Mouse (Mus musculus): ENCODE data around the gene Mycbp2. TPM values are rescaled to one million over a fixed set of nuclear protein-coding genes. Genes with fewer than 3 reads are reported as not detected.

The Mycbp2 gene
- polyA plus RNA-seq, 1 experiment from 2014 or later, result 78.9 TPM

GRCm38 (mm10) chr14:103150139-103150538 is 196.5 kb downstream of the Mycbp2 start:
- ATAC-seq (ENCODE audit: low FRiP score) (no peak), DNase-seq (ENCODE audit: low spot score) (no peak)
- H3K4me2 ChIP-seq (replicated peaks), result no peak overlapping the region
- WGBS, result 93% methylated on average over 5 of the region's 5 CpGs
- no peak overlapping the region for H3K9ac ChIP-seq
- no peaks in the 10 kb centered on the region for H3K4me1 ChIP-seq (replicated peaks; ENCODE audit: control insufficient read depth, insufficient read depth, low read length)
- no peaks in the 10 kb centered on the region for H3K9me3 ChIP-seq (ENCODE audit: control insufficient read depth, low read length)
- no peaks in the 10 kb centered on the region for H3K27me3 ChIP-seq (ENCODE audit: control insufficient read depth, insufficient read depth, low read length)
- peaks cover 88% of the 10 kb centered on the region for H3K36me3 ChIP-seq (replicated peaks; ENCODE audit: control insufficient read depth, insufficient read depth)
- H3K4me3 ChIP-seq (replicated peaks; ENCODE audit: low read length), result no peak overlapping the region
- no peak overlapping the region for H3K27ac ChIP-seq

DNA sequence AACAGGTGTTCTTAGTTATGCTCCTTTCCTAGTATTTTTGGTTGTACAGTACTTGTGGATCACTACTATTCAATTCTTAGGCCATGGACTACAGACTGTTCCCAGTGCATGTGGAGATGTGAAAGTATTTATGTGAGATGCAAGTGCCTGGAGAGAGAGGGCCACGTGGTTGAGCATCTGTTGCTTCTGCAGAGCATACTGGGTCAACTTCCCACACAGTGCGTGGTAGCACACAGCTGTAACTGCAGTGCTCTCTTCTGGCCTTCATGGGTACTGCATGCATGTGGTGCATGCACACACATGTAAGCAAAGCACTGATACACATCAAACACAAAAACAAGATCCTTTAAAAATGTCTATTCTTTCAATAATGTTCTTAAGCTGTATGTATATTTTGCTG is 214.6 kb downstream of the Mycbp2 start:
- Histone ChIP-seq H3K27me3 (ENCODE audit: control insufficient read depth, insufficient read depth, low read length) (no peaks in the 10 kb centered on the region), H3K27ac (no peak overlapping the region), H3K4me3 (replicated peaks; ENCODE audit: low read length) (no peak overlapping the region), H3K9me3 (ENCODE audit: control insufficient read depth, low read length) (no peaks in the 10 kb centered on the region), H3K9ac (no peak overlapping the region), H3K4me1 (replicated peaks; ENCODE audit: control insufficient read depth, insufficient read depth, low read length) (no peaks in the 10 kb centered on the region), H3K36me3 (replicated peaks; ENCODE audit: control insufficient read depth, insufficient read depth) (peaks cover 82% of the 10 kb centered on the region), H3K4me2 (replicated peaks) (no peak overlapping the region)
- 81% methylated on average over 2 of the region's 2 CpGs for WGBS
- no peak; the same call in 1 of the 2 replicates for ATAC-seq (ENCODE audit: low FRiP score)
- DNase-seq (ENCODE audit: low spot score), result no peak

- Histone ChIP-seq H3K27ac (no peak overlapping the region), H3K4me3 (replicated peaks; ENCODE audit: low read length) (no peak overlapping the region), H3K4me1 (replicated peaks; ENCODE audit: control insufficient read depth, insufficient read depth, low read length) (no peaks in the 10 kb centered on the region), H3K9ac (no peak overlapping the region), H3K4me2 (replicated peaks) (no peak overlapping the region), H3K27me3 (ENCODE audit: control insufficient read depth, insufficient read depth, low read length) (no peaks in the 10 kb centered on the region), H3K9me3 (ENCODE audit: control insufficient read depth, low read length) (no peaks in the 10 kb centered on the region), H3K36me3 (replicated peaks; ENCODE audit: control insufficient read depth, insufficient read depth) (peaks cover 87% of the 10 kb centered on the region)
- WGBS, result 90% methylated on average over 6 of the region's 6 CpGs
- no peak; the same call in 1 of the 2 replicates for ATAC-seq (ENCODE audit: low FRiP score)
- no peak for DNase-seq (ENCODE audit: low spot score)
Measured at GRCm38 (mm10) chr14:103125756-103126155, 220.9 kb downstream of the Mycbp2 start.

GRCm38 (mm10) chr14:103114994-103115670 is 231.5 kb downstream of the Mycbp2 start:
- H3K4me2 ChIP-seq (replicated peaks), result no peak overlapping the region
- WGBS, result 99% methylated on average over 3 of the region's 3 CpGs
- no peaks in the 10 kb centered on the region for H3K4me1 ChIP-seq (replicated peaks; ENCODE audit: control insufficient read depth, insufficient read depth, low read length)
- no peaks in the 10 kb centered on the region for H3K27me3 ChIP-seq (ENCODE audit: control insufficient read depth, insufficient read depth, low read length)
- no peaks in the 10 kb centered on the region for H3K9me3 ChIP-seq (ENCODE audit: control insufficient read depth, low read length)
- no peak overlapping the region for H3K4me3 ChIP-seq (replicated peaks; ENCODE audit: low read length)
- ATAC-seq (ENCODE audit: low FRiP score) (no peak), DNase-seq (ENCODE audit: low spot score) (no peak)
- H3K27ac ChIP-seq, result no peak overlapping the region
- peaks cover 78% of the 10 kb centered on the region for H3K36me3 ChIP-seq (replicated peaks; ENCODE audit: control insufficient read depth, insufficient read depth)
- H3K9ac ChIP-seq, result no peak overlapping the region

GRCm38 (mm10) chr14:103112606-103113363 is 233.8 kb downstream of the Mycbp2 start:
- H3K27ac ChIP-seq, result no peak overlapping the region
- no peak overlapping the region for H3K9ac ChIP-seq
- WGBS, result 92% methylated on average over 3 of the region's 3 CpGs
- H3K9me3 ChIP-seq (ENCODE audit: control insufficient read depth, low read length), result no peaks in the 10 kb centered on the region
- no peak for ATAC-seq (ENCODE audit: low FRiP score)
- H3K36me3 ChIP-seq (replicated peaks; ENCODE audit: control insufficient read depth, insufficient read depth), result peaks cover 58% of the 10 kb centered on the region
- DNase-seq (ENCODE audit: low spot score), result no peak
- no peaks in the 10 kb centered on the region for H3K27me3 ChIP-seq (ENCODE audit: control insufficient read depth, insufficient read depth, low read length)
- no peak overlapping the region for H3K4me3 ChIP-seq (replicated peaks; ENCODE audit: low read length)
- H3K4me1 ChIP-seq (replicated peaks; ENCODE audit: control insufficient read depth, insufficient read depth, low read length), result no peaks in the 10 kb centered on the region
- H3K4me2 ChIP-seq (replicated peaks), result no peak overlapping the region

- Histone ChIP-seq H3K4me3 (replicated peaks; ENCODE audit: low read length) (no peak overlapping the region), H3K36me3 (replicated peaks; ENCODE audit: control insufficient read depth, insufficient read depth) (peaks cover 30% of the 10 kb centered on the region), H3K27me3 (ENCODE audit: control insufficient read depth, insufficient read depth, low read length) (no peaks in the 10 kb centered on the region), H3K4me1 (replicated peaks; ENCODE audit: control insufficient read depth, insufficient read depth, low read length) (no peaks in the 10 kb centered on the region), H3K9ac (no peak overlapping the region), H3K27ac (no peak overlapping the region), H3K9me3 (ENCODE audit: control insufficient read depth, low read length) (no peaks in the 10 kb centered on the region), H3K4me2 (replicated peaks) (no peak overlapping the region)
- ATAC-seq (ENCODE audit: low FRiP score), result no peak
- no peak for DNase-seq (ENCODE audit: low spot score)
- WGBS, result 90% methylated on average over 4 of the region's 4 CpGs
Measured at GRCm38 (mm10) chr14:103109971-103110370, 236.6 kb downstream of the Mycbp2 start.

- H3K4me2 ChIP-seq (replicated peaks), result no peak overlapping the region
- H3K27ac ChIP-seq, result no peak overlapping the region
- H3K4me1 ChIP-seq (replicated peaks; ENCODE audit: control insufficient read depth, insufficient read depth, low read length), result no peaks in the 10 kb centered on the region
- H3K36me3 ChIP-seq (replicated peaks; ENCODE audit: control insufficient read depth, insufficient read depth), result no peaks in the 10 kb centered on the region
- WGBS, result 100% methylated on average over 2 of the region's 2 CpGs
- H3K9ac ChIP-seq, result no peak overlapping the region
- H3K9me3 ChIP-seq (ENCODE audit: control insufficient read depth, low read length), result no peaks in the 10 kb centered on the region
- no peaks in the 10 kb centered on the region for H3K27me3 ChIP-seq (ENCODE audit: control insufficient read depth, insufficient read depth, low read length)
- ATAC-seq (ENCODE audit: low FRiP score) (no peak), DNase-seq (ENCODE audit: low spot score) (no peak)
- H3K4me3 ChIP-seq (replicated peaks; ENCODE audit: low read length), result no peak overlapping the region
Measured at GRCm38 (mm10) chr14:103106301-103106700, 240.3 kb downstream of the Mycbp2 start.

- WGBS, result 79% methylated on average over 10 of the region's 10 CpGs
- Histone ChIP-seq H3K27ac (no peak overlapping the region), H3K9ac (no peak overlapping the region), H3K4me3 (replicated peaks; ENCODE audit: low read length) (no peak overlapping the region), H3K36me3 (replicated peaks; ENCODE audit: control insufficient read depth, insufficient read depth) (no peaks in the 10 kb centered on the region), H3K4me1 (replicated peaks; ENCODE audit: control insufficient read depth, insufficient read depth, low read length) (peaks cover 3% of the 10 kb centered on the region; the same call in 1 of the 2 replicates), H3K9me3 (ENCODE audit: control insufficient read depth, low read length) (no peaks in the 10 kb centered on the region), H3K27me3 (ENCODE audit: control insufficient read depth, insufficient read depth, low read length) (no peaks in the 10 kb centered on the region), H3K4me2 (replicated peaks) (no peak overlapping the region)
- DNase-seq (ENCODE audit: low spot score) (no peak), ATAC-seq (ENCODE audit: low FRiP score) (no peak)
Measured at GRCm38 (mm10) chr14:103102731-103103335, 243.8 kb downstream of the Mycbp2 start.

- H3K9ac ChIP-seq, result no peak overlapping the region
- H3K36me3 ChIP-seq (replicated peaks; ENCODE audit: control insufficient read depth, insufficient read depth), result no peaks in the 10 kb centered on the region
- H3K27ac ChIP-seq, result no peak overlapping the region
- no peak for ATAC-seq (ENCODE audit: low FRiP score)
- WGBS, result 59% methylated on average over 6 of the region's 6 CpGs
- H3K4me1 ChIP-seq (replicated peaks; ENCODE audit: control insufficient read depth, insufficient read depth, low read length), result peaks cover 8% of the 10 kb centered on the region
- no peak overlapping the region for H3K4me2 ChIP-seq (replicated peaks)
- no peaks in the 10 kb centered on the region for H3K27me3 ChIP-seq (ENCODE audit: control insufficient read depth, insufficient read depth, low read length)
- no peak overlapping the region for H3K4me3 ChIP-seq (replicated peaks; ENCODE audit: low read length)
- H3K9me3 ChIP-seq (ENCODE audit: control insufficient read depth, low read length), result no peaks in the 10 kb centered on the region
- no peak for DNase-seq (ENCODE audit: low spot score)
Measured at GRCm38 (mm10) chr14:103102246-103102645, 244.4 kb downstream of the Mycbp2 start.

Measured in hindbrain, embryonic 14.5 days (tissue).